Mouse (Mus musculus): ENCODE data around the gene Exoc6b.

Exoc6b gene

DNA sequence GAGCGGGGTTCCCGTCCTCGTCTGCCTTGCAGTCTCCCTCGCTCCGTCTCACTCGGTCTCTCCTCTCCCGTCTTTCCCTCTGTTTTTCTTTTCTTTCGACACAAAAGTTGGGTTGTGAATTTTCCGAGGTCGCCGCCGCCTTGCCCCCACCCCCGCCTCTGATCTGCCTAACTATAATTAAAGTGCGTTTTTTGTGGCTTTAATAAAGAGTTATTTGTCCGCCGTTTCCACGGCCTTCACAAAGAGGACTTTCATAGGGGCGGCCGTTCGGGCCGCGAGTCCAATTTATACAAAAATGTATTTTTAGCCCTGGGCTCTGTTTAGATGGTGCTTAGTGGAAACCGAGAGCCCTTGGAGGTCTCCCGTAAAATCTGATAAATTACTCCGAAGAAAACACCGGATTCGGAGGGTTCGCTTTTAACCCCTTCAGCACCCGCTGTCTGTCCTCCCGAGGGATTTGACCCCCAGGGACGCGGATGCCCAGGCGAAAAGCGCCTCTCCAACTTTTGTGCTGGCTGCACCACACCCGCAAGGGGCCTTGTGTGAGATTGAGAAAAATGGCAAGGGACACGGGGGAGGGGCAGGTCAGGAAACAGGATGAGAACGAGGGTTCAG lies 483.5 kb downstream of the Exoc6b start:
- DNase-seq (ENCODE audit: low read depth, low spot score), result no peak

DNA sequence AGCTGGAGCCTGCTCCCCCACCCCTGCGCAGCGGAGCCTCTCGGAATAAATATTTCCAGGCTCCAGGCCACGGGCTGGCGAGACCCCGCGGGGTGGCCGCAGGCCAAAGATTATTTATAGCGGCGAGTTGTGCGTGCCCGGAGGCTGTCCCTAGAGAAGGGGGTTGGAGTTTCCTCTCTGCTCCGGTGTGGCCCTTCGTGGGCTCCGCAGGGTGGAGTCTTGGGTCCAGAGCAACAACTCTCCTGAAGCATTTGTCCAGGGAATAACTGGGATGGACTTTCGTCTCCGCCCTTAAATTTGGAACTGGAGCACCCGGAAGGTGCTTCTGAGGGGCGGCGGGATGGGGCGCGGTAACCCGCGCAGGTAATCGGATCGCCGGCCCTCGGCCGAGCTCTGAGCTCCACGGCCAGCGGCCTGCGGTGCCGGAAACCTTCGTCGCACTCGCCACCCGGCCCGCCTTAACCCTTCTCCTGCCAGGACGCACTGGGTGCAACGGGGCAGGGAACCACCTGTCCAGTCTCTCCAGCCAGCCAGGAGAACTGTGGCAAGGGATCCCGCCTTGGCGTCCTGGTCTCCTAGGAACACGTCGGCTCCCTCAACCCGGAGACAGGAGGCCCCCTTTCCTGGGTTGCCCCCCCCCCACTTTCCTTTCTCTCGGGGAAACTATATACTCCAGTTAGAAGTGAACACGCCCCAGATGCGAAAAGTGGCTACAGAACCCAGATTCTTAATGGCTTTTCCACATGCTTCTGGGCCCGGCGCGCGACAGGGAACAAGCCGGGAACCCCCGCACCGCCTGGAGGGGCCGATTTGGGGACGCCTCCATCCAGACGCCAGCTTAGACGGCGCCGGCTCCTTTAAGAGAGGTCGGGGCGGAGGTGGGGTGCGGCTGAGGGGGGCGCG lies 484.3 kb downstream of the Exoc6b start:
- peak; percentile 43 for DNase-seq (ENCODE audit: low read depth, low spot score)

DNA sequence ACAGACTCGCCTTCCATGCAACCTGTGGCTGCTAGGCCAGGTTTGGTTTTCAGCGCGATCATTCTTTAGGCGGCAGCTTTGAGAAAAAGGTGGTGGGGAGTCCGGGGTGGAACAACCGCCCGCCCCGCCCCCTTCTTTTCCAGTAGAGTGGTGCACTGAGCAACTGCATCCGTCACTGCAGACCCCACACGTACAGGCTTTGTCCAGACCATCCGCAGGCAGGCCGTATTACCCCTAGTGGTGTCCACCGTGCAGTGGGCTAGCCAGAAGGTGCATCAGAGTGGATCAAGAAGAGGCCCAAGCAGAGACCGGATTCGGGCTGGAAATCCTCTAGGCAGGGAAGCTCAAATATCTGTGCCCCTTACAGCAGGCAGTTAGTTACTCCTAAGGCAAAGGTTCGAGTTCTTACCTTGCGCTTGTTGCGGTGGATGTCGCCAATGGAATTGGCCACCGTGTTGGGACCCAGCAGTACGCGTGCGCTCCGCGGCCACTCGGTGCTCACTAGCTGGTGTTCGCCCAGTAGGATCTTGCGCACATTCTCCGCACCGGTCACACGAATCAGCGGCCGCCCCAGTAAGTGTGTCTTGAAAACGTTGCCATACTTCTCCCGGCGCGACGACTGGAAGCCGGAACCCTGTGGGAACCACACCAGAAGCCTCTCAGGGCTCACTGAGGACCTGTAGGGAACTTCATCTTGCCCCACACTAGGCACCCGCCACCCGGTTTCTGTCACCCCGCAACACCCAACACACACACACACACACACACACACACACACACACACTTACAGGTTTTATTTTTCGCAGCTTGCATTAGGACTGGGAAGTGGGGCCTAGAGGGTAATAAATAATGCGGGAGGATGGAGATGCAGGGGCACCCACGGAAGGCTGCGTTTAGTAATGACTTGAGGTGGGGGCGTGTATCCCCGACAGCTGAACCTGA lies 485.2 kb downstream of the Exoc6b start:
- DNase-seq (ENCODE audit: low read depth, low spot score), result no peak

- DNase-seq (ENCODE audit: low read depth, low spot score), result peak; percentile 45
Measured at GRCm38 (mm10) chr6:84583371-84583770, 485.9 kb downstream of the Exoc6b start.

GRCm38 (mm10) chr6:84582826-84583225 lies 486.5 kb downstream of the Exoc6b start:
- no peak for DNase-seq (ENCODE audit: low read depth, low spot score)

DNA sequence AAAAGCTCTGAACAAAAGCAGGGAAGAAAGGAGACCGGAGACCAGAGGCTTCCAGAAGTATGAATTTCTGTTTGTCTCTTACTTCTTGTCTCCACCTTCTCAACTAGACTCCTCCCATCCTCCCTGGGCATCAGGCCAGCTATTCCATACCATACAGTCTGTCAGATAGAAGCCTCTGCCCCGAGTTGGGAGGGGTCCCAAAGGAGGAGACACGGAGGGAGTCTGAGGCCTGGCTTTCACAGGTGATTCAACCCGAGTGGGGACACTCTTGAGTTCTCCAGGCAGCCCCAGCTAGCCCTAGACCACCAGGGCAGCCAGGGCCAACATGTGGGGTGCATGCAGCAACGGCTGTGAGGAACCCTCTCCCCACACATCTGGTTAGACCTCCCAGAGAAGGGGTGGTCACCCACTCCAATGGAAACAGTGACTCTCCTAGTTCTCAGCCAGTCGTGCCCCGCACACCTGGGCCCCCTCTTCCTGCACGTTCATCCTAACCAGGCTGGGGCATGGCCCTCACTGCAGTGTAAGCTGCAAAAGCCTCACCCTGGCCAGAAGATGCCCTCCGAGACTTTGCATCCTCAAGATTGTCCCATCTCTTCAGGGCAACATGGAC lies 487.4 kb downstream of the Exoc6b start:
- no peak for DNase-seq (ENCODE audit: low read depth, low spot score)

- DNase-seq (ENCODE audit: low read depth, low spot score), result no peak
Measured at GRCm38 (mm10) chr6:84580979-84581832, 488.1 kb downstream of the Exoc6b start.

- DNase-seq (ENCODE audit: low read depth, low spot score), result no peak
Measured at GRCm38 (mm10) chr6:84579508-84579907, 489.8 kb downstream of the Exoc6b start.

GRCm38 (mm10) chr6:84578928-84579327 lies 490.4 kb downstream of the Exoc6b start:
- no peak for DNase-seq (ENCODE audit: low read depth, low spot score)

DNA sequence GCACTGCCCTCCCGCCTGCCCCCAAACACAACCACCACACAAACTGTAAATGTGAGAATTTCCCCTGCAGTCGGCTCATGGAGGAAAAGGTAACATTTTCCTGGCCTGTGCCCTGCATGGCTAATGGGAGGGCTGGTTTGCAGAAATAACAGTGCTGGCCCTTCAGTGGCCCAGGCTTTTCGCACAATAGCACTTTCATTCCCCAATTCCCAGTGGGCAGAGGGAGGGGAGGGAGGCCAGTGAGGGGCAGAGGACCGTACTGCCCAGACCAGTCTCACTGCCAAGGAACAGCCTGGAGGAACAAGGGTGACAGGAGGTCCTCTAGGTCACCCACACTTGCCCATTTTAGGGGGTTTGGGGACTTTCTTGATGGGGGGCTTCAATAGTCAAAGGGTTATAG lies 491.4 kb downstream of the Exoc6b start:
- no peak for DNase-seq (ENCODE audit: low read depth, low spot score)

GRCm38 (mm10) chr6:84573905-84574660 lies 495.2 kb downstream of the Exoc6b start:
- no peak for DNase-seq (ENCODE audit: low read depth, low spot score)

GRCm38 (mm10) chr6:84570039-84570438 lies 499.3 kb downstream of the Exoc6b start:
- no peak for DNase-seq (ENCODE audit: low read depth, low spot score)

- DNase-seq (ENCODE audit: low read depth, low spot score), result no peak
Measured at GRCm38 (mm10) chr6:84569590-84569989, 499.7 kb downstream of the Exoc6b start.

- DNase-seq (ENCODE audit: low read depth, low spot score), result no peak
Measured at GRCm38 (mm10) chr6:84568880-84569279, 500.4 kb downstream of the Exoc6b start.

Measured in skeletal muscle tissue, adult 2 months (tissue).